Mouse (Mus musculus) cerebellum, postnatal 36 days (tissue): ENCODE measurements at regions not wholly inside any gene's neighbourhood (a gene's known extent, or its start where the extent isn't known, plus 50 kb on each side); places are given as distances from the start of the nearest gene placed in this dataset.

Experiments
- DNase-seq, 2 experiments: peaks; one replicate each; pipeline ENCODE4 v3.0.0; 2021 to 2022; ENCODE audit warnings: mixed read lengths in 2 of 2

GRCm38 (mm10) chr3:147041201-147041600 lies 189.0 kb downstream of the Ttll7 start:
- DNase-seq = no peak

GRCm38 (mm10) chr3:147042911-147043310 lies 190.7 kb downstream of the Ttll7 start:
- DNase-seq = no peak

GRCm38 (mm10) chr3:147046634-147047033 lies 194.5 kb downstream of the Ttll7 start:
- peak; percentile 11 to 13 for DNase-seq

GRCm38 (mm10) chr3:147054157-147054838 lies 202.1 kb downstream of the Ttll7 start:
- no peak for DNase-seq

- DNase-seq = no peak
Measured at GRCm38 (mm10) chr3:147057874-147058273, 205.7 kb downstream of the Ttll7 start.

GRCm38 (mm10) chr3:147060659-147061058 lies 208.5 kb downstream of the Ttll7 start:
- DNase-seq = no peak

- DNase-seq = no peak
Measured at GRCm38 (mm10) chr3:147062451-147062850, 210.3 kb downstream of the Ttll7 start.

GRCm38 (mm10) chr3:147063578-147064442 lies 211.6 kb downstream of the Ttll7 start:
- peak; percentile 3 to 11 for DNase-seq

- DNase-seq = no peak
Measured at GRCm38 (mm10) chr3:147064443-147064868, 212.3 kb downstream of the Ttll7 start.

- no peak for DNase-seq
Measured at GRCm38 (mm10) chr3:147070972-147071371, 218.8 kb downstream of the Ttll7 start.

GRCm38 (mm10) chr3:147080197-147080596 lies 228.0 kb downstream of the Ttll7 start:
- no peak for DNase-seq

GRCm38 (mm10) chr3:147080768-147081448 lies 228.7 kb downstream of the Ttll7 start:
- no peak for DNase-seq

GRCm38 (mm10) chr3:147081763-147082162 lies 229.6 kb downstream of the Ttll7 start:
- DNase-seq = no peak

GRCm38 (mm10) chr3:147082255-147082943 lies 230.2 kb downstream of the Ttll7 start:
- DNase-seq = no peak

GRCm38 (mm10) chr3:147083374-147083773 lies 231.2 kb downstream of the Ttll7 start:
- DNase-seq = no peak

GRCm38 (mm10) chr3:147083823-147084222 lies 231.7 kb downstream of the Ttll7 start:
- no peak for DNase-seq

- DNase-seq = no peak
Measured at GRCm38 (mm10) chr3:147084624-147085189, 232.5 kb downstream of the Ttll7 start.

GRCm38 (mm10) chr3:147088171-147088570 lies 236.0 kb downstream of the Ttll7 start:
- DNase-seq = no peak

- DNase-seq = no peak
Measured at GRCm38 (mm10) chr3:147089716-147090115, 237.5 kb downstream of the Ttll7 start.

GRCm38 (mm10) chr3:147092188-147093075 lies 240.3 kb downstream of the Ttll7 start:
- no peak for DNase-seq

GRCm38 (mm10) chr3:147093076-147093380 lies 240.9 kb downstream of the Ttll7 start:
- no peak for DNase-seq

- no peak for DNase-seq
Measured at GRCm38 (mm10) chr3:147096179-147096578, 244.0 kb downstream of the Ttll7 start.
